Mouse (Mus musculus) liver, adult 2 months (tissue): ENCODE data around the gene Lrmp.

ENCODE experiments used
- CTCF ChIP-seq: fragments of 200-500 bp; IDR thresholded peaks from 2 replicates; pipeline ENCODE4 v1.5.1; 2011; ENCODE audit warnings: low read depth, low read length, control low read depth
- POLR2A ChIP-seq: fragments of 200-500 bp; IDR thresholded peaks from 2 replicates; pipeline ENCODE4 v1.6.1; 2011; ENCODE audit warnings: low read length, control low read depth; ENCODE audit not compliant: insufficient read depth; ENCODE audit errors: extremely low read depth

DNA sequence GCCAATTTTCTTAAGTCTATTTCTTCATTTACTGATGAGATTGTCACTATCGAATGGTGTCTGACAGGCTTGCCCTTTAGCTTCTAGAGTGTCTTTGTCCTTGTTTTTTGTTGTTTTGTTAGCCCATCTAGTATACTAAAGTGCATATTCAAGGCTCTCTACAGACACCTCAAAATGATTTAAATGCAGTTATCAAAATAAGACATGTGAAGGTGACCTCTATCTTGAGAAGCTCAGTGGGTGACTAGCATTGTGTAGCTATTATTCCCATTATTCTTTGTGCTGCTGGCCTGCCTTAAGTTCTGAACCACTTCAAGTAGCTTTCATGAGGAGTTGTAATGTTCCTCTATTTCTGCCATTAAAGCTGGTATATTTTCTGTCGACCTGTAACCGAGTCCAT lies 100.4 kb downstream of the Lrmp start:
- no peak for TF ChIP-seq CTCF
- no peak for TF ChIP-seq POLR2A
